Mouse (Mus musculus) urinary bladder, postnatal 36 days (tissue): ENCODE results near the gene Pigk.

Experiments used
- DNase-seq, 2 experiments: peaks; one replicate each; pipeline ENCODE4 v3.0.0; 2022; ENCODE audit warnings: low spot score in 2 of 2, mixed read lengths in 1 of 2

The Pigk gene

DNA sequence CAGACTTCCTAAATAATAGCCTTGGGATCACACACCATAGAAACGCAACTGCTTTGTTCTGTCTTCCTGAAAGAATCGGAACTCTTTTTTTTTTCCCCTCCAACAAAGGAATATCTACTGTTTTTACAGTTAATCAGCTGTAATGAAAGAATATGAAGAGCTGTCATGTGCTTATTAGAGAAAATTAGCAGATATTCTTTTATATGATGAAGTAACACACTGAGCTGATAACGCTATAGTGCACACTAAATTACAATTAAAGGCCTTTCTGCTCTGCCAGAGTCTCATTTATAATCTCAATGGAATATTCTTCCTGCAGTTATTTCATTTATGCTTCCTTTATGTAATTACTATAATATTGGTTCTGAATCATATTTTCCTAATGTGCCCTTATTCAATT, 128.7 kb downstream of the Pigk start:
- DNase-seq: no peak

DNA sequence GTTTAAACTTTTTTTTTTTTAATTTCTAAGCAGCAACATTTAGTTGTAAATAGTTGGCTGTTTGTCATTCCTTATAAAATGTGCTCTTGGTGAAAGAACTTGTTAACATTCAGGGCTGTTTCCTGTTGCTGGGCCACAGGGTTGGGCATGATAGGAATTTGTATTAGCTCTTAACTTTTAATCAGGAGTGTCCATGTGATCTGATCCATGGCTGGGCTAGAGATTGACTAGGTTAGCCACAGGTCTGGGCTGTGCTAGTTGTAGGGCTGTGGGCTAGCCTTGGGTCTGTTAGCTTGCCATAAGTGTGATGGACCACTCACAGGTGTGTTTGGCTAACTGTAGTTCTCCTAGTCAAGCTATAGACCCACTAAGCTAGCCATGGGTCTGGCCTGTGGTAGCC, 130.0 kb downstream of the Pigk start:
- DNase-seq: no peak

DNA sequence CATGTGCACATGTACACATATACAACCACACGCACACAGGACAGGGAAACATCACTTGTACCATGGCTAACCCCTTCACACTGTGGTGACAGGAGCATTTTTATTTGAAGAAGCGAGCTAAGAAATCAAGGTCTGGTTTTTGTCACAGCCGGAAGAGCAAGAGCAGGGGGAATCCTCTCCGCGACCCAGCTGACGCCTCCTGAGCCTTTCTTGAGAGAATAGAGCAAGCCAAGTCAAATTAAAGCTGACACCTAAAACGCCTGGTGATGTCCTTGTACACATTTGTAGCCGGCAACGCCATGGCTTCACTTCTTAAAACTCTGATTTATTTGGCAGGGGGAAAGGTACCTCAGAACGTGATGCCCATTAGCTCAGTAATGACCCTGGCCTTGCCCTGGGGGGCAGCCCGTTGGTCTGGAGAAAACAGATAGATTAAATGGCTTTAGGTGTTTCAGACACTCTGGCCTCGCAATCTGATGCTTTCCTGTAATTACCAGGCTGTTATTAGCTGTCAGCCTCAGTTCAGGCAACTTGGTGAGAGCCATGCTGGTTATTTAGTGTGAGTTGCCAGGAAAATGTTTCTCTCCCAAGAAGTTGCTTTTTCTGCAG, 141.2 kb downstream of the Pigk start:
- DNase-seq: no peak

DNA sequence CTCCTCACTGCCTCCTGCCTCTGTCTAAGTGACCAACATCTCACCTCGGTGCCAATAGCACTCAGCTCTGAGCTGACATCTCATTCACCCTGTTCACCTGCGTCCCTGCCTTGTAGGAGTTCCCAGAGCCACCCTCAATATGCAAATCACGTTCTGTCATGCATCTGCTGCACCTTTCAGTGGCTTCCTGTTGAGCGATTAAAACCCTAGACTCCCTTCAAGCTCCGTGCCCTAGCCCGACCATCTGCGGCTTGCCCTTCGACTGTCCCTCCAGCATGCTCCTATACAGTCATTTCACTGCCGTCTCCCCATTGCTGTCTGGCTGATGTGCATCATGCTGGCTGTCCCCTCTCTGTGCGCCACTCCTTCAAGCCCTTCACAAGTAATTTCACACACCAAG, 142.2 kb downstream of the Pigk start:
- no peak for DNase-seq

DNA sequence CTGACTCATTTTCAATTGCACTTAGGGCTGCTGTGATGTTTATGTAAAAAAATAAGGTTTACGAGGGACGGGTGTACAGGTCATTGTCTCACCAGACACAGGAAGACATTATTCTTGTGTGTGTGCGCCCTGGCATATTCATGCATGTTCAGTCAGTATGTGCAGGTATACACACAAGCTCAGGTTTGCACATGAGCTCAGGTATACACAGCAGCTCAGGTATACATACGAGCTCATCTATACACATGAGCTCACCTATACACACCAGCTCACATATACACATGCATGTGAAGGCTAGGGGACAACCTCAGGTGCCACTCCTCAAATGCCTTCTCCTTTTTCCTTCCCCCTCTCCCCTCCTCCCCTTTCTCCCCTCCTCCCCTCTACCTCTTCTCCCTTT, 147.6 kb downstream of the Pigk start:
- no peak for DNase-seq

DNA sequence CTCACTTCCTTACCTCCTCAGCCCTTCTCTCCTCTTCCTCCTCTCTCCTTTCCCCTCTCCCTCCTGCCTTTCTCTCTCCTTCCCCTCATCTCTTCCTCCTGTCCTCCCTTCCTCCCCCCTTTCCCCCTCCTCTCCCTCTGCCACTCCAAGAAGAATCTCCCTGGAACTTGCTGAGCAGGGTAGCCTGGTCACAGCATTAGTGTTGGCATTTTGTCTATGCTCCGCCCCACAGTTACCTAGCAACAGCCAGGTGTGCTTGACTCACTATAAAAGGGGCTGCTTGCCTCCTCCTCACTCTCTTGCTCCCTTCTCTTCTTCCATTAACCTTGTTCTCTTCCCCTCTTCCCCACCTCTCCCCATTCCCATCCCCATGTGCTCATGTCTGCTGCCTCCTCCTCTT, 148.1 kb downstream of the Pigk start:
- no peak for DNase-seq

DNA sequence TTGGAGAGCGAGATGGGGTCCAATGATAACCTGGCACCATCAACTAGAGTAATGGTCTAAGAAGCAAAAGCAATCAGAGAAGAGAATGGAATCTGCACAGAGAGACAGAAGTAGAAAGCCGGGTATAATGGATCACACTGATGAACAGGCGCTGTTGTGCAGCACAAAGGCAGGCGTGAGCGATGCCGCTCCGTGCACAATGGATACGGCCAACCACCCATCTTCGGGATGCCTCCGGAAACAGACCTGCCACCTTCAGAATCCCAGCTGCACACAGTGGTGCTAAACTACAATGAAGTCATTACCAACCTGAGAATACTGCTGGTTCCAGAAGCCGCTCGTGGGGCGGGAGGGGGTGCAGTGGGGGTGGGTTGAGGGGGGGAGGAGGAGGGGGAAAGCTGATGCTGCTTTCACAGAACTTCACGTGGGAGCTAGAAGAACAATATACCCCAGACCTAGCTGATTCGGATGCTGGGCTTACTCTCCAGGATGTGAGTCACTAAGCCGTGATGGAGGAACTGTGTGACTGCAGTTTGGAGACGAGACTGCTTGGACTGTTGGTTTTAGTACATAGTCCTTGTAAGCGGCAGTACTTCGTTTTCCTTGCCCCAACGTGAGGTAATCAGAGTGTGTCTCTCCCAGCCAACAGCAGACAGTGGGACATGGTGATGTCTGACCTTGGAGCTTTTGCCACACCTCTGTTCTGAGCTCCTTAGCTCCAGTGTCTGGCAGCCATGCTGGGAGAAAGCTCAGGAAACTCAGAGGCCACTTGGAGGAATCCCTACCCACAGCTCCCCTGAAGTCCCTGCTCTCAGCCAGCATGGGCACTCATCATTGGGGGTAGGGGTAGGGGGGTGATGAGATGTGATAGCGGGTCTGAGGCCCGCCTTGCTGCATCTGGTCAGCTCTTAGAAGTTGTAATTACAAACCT, 152.4 kb downstream of the Pigk start:
- no peak for DNase-seq

DNA sequence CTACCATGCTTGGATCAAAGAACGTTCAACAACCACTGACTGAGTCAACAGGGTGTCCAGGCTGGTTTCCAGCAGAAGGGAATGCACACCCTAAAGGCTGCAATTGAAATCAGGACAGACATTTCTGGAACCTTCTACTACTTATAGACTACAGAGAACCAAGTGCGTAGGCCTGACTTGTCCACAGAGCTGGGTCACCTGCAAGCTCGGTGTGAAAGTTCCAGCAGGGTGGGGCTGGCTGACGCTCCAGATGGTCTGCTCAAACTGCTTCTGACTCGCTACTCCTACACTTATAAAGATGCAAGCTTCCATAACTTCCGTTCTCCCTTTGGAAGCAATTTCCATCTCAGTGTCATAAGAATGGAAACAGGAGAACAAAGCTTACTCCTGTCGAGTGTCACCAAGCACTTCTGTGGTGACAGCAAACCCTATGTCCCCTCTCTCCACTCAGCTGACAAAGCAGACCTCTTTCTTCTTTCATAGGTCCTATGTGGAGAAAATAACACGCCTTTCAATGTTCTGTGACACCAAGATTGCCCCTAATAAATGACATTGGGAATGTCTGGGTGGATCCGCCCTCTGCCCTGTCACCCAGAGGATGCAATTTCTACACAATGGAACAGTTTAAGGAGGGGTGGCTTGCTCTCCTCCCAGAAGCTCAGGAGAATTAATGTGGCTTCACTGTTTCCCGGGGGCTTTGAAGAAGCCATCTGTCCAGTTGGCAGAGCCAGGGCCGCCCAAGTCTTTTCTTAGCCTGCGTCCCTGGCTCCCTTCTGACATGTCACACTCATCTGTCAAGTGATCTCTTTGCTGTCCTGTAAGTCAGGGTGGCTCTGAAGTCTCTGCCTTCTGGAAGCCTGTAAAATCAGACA, 154.0 kb downstream of the Pigk start:
- no peak for DNase-seq

DNA sequence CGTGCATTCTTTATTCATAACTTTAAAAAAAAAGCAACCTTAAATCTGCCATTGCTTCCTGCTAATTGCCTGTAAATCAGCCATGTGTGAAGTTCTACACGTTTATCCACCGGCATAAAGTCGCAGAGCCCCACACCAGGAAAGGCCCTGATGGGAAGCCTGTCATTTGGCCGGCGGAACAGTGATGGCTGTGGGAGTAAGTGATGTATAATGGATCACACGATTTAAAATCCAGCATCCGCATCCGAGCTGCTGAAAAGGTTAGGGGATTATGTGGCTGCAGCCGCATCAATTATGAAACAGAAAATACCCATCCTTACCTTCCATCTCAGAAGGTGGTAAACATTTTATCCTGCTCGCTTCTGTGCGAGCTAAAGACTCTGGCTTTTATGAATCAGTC, 158.2 kb downstream of the Pigk start:
- no peak for DNase-seq

DNA sequence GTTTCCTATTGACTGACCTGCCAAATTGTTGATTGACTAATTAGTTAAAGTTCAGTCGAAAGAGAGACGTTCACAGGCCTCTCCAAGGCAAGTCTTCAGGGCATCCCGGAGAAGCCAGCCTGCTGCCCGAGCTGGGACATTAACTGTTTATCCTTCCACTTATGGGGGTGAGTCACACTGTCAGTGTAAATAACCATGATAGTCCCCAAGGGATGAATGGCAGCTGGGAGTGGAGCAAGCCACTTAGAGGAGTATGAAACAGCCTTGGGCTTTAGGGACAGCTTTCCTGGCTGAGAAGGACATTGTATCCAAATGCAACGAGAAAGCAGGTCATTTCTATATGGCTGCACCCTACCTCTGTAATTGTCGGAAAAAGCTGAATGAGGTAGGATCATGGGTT, 158.7 kb downstream of the Pigk start:
- no peak for DNase-seq

DNA sequence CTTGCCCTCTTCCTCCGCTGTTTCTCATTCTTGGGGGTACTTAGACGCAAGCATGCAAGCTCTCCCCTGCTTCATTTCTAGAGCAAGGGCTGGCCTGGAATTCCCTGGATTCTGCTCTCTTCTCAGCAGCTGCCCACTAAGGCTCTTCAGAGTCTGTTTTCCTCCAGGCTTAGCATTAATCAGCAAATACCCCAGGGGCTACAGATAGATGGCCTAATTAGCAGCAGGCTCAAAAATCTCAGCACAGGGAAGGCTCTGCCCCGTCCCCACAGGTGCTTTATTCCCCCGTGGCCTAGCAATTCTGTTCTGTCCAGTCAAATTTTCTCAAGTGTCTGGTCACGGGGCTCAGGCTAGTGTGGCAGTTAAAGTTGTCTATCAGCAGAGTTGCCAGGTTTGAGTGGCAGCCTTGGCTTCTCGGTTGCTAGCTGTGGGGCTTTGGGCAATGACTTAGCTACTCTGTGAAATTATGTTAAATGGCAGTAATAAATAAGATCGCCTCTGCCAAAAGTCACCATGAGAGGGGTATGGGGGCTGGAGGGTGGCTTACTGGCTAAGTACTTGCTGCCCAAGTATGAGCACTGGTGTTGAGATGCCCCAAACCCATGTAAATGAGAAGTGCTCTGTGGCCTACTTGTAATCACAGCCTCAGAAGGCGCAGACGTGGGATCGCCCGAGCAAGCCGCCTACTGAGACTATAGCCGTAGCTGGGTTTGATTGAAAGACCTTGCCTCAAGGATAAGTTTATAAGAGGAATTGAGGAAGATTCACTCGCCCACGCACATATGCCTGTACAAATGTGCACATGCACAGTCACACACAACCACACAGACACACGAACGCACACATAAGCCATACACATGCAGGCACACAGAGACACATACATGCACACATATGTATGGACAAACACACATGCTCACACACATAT, 160.8 kb downstream of the Pigk start:
- DNase-seq: no peak

DNA sequence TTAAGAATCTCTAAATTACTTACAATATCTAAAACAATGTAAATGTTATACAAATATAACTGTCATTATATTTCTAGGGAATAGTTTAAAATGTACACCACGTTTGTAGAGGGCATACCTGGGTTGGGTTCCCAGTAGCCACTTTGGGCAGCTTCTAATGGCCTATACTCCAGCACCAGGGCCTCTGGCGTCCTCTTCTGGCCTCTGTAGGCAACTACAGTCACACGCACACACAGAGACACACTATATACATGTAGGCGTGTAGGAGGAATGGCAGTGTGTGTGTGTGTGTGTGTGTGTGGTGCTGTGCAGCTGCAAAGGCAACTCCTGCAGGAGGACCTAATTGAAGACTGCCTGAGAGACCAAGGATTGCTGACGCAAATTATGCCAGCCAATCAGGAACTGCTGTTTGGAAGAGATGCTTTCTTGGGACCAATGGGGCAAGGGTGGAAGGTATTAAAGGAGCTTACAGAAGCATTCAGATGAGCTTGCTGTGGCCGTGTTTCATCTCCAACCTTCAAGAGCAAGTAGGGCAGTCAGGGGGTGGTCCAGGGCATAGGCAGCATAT, 161.9 kb downstream of the Pigk start:
- DNase-seq: no peak

DNA sequence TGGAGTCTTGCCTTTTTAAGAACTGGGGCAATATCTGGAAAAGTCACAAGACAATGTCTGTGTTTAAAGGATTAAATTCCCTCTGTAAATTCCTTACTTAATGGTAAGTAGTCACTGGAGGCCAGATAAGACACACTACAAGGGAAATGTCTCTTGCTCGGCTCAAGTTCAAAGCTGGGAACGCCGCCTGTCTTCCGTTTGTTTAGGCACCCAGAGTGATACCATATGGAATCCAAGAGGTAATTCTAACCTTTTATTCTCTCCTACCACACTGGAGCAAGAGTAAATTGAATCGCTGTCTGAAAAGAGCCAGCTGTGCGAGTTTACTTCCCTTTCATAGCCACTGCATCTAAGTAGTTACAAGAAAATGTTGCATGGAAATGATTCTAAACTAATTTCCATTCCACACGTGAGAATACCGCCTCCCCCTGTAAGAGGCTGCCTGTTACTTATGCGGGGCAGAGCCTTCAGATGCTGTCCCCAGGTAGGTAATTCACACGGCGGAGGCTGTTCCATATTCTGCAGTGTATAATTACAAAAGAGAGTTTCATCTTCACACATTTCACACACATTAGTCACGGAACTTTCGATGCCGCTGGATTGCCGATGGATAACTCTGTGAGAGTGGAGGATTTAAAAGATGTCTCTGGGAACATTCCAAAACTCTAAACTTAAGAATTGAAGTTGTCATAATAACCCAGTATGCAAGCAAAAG, 166.4 kb downstream of the Pigk start:
- no peak for DNase-seq

DNA sequence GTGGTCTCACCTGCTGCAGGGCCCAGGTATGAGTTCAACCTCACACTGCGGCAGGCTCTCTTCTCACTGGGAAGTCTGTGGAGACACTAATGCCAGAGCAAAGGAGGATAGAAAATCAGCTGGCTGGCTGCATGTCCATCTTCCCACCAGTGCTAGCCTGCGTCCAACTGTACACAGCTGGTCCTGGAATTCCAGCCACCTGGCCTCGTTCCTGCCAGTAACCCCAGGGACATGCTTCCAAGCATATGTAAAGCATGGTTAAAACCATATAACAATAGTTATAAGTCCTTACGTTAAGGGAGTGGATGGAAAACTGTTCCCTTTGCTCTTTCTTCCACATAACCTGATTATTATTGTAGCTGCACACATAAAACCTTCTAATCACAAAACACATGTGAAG, 167.8 kb downstream of the Pigk start:
- DNase-seq: no peak

DNA sequence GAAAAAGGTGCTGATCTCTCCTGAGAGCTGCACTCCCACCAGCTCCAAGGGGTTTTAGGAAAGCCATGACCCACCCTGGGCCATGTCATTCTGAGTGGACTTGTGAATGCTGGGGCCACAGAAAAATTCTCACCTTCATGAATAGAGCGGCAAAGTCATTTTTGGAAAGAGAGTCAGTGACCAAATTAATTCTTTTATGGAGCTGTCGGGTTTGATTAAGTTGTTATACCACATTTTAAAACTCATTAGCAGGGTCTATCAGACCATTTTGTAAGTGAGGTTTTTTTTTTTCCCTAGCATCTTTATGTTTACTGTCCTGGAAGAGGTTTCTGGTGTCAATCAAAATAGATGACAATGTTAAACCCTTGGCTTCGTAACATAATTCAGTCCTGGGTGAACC, 169.7 kb downstream of the Pigk start:
- DNase-seq: no peak

DNA sequence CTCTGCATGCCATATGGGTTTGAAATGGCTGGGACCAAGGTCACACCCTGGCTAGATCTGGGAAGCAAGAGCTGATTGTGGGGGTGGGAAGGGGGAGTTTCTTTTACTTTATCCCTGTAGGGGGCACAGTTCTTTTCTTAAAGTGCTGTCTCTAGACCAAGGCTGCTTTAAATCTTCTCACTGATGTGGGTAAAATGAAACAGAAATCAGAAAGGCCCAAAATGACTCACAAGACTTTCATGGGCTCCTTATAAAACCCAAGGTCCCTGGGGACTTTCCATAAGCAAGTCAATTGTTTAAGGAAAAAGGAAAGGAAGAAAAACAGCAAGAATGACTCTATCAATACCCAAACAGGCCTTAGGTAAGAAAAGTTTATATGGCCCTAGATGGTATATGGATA, 172.8 kb downstream of the Pigk start:
- no peak for DNase-seq

DNA sequence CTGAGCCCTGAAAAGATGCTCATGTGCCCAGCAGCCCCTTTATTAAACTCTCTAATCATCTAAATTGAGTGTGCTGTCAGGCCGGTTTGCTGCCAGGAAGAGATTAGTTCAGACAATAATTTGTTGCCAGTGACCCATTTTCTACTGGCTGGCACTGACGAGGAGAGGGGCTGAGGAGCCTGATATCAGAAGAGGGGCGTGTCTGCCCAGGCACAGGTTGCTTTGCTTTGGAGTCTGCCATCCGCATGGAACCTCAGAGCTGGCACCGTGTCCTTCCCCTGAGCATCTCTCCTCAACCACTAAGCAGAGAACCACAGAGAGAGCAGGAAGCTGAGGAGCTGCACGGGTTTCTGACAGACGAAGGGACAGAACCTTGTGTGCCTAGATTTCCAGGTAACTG, 174.2 kb downstream of the Pigk start:
- no peak for DNase-seq

DNA sequence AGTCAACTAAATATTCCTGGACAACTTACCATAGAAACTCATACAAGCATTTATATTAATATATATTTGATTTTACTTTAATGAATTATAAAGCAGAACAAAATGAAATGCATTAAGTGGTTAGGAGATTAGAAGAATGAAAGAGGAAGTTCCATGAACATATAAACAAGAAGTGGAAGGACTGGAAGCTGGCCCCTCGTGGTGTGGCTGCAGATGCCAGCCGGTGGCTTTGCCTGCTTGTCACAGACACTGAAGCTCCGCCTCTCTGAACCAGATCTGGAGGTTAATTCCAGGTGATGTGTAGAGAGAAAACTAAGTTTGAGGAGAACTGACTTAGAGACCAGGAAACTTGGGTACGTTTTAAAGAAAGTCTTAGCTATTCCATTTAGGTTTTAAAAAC, 181.0 kb downstream of the Pigk start:
- DNase-seq: no peak

DNA sequence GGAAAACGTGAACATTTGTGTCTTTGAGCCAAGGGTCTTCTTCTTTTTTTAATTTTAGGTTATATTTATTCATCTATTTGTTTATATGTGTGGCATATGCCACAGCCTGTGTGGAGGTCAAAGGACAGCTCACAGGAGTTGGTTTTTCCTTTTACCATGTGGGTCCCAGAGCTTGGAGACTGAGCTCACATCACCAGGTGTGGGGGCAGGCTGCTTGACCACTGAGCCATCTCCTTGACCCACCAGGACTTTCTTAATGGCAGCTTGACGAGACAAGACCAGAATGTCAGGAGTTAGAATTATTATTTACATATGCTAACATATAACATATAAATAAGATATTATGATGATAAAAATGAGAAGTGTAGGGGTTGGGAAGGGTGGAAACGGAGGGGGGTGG, 182.2 kb downstream of the Pigk start:
- no peak for DNase-seq

DNA sequence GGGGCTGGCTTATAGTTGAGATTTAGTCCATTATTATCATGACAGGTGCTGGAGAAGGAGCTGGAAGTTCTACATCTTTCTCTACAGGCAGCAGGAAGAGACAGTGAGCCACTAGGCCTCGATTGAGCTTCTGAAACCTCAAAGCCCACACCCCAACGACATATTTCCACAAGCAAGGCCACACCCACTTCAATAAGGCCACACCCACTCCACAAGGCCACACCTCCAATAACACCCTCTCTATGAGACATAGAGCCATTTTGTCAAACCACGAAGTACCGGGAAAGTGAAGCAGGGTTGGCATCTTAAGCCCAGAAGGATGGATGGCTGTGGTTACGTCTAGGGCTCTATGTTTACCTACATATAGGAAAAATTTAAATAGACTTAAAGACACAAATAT, 183.3 kb downstream of the Pigk start:
- DNase-seq: no peak
